Mouse (Mus musculus) hindbrain, embryonic 11.5 days (tissue): ENCODE results near the gene Rsf1. TPM values are rescaled to one million over a fixed set of nuclear protein-coding genes. Genes with fewer than 3 reads are reported as not detected.

Experiments used
- ATAC-seq: fragments of 200-750 bp; cut with Nextera tagmentation; 2 replicates; pipeline ENCODE4 v1.8.0; 2017; ENCODE audit warnings: mild to moderate bottlenecking, moderate TSS enrichment, moderate library complexity; ENCODE audit not compliant: low FRiP score
- DNase-seq: peaks from one replicate; pipeline ENCODE4 v3.0.0-alpha.2; 2015; ENCODE audit warnings: low spot score
- H3K27ac ChIP-seq: fragments of 300-500 bp; sonication (generic); 2 replicates; pipeline ENCODE4 v1.5.1; 2014; ENCODE audit warnings: mild to moderate bottlenecking, low read depth, low read length
- H3K27me3 ChIP-seq: fragments of 300-500 bp; sonication (generic); 2 replicates; pipeline ENCODE4 v1.6.1; 2014; ENCODE audit warnings: mild to moderate bottlenecking, low read length, moderate library complexity, mixed read lengths; ENCODE audit not compliant: control insufficient read depth, insufficient read depth
- H3K36me3 ChIP-seq: fragments of 300-500 bp; sonication (generic); 2 replicates; pipeline ENCODE4 v1.6.1; 2014; ENCODE audit warnings: mild to moderate bottlenecking, low read length, moderate library complexity, mixed read lengths; ENCODE audit not compliant: control insufficient read depth, insufficient read depth
- H3K4me1 ChIP-seq: fragments of 300-500 bp; sonication (generic); replicated peaks from 2 replicates; pipeline ENCODE4 v1.6.1; 2014; ENCODE audit warnings: low read length, mixed read lengths; ENCODE audit not compliant: control insufficient read depth, insufficient read depth
- H3K4me2 ChIP-seq: fragments of 300-500 bp; sonication (generic); replicated peaks from 2 replicates; pipeline ENCODE4 v1.6.1; 2014; ENCODE audit warnings: mild to moderate bottlenecking, low read depth, low read length
- H3K4me3 ChIP-seq: fragments of 300-500 bp; sonication (generic); 2 replicates; pipeline ENCODE4 v1.5.1; 2014; ENCODE audit warnings: low read depth, low read length
- H3K9ac ChIP-seq: fragments of 300-500 bp; sonication (generic); 2 replicates; pipeline ENCODE4 v1.6.1; 2014; ENCODE audit warnings: low read depth, low read length
- H3K9me3 ChIP-seq: fragments of 300-500 bp; sonication (generic); 2 replicates; pipeline ENCODE4 v1.6.1; 2016; ENCODE audit warnings: low read length; ENCODE audit not compliant: control insufficient read depth
- WGBS: fragments of 180-500 bp; shearing (Covaris S2); extraction: QIAGEN DNeasy Blood & Tissue Kit; methylation state at CpG from one replicate; pipeline ENCODE4 v1.1.7; 2014; 5-methylcytosine and 5-hydroxymethylcytosine counted together
- polyA plus RNA-seq: library from polyadenylated mRNA; unstranded; fragments of >200 nt; fragmentation: Nextera tagmentation; extraction: Ambion mirVana; gene quantifications from 2 replicates; pipeline ENCODE4 v1.2.1, GENCODE M21; 2014

The Rsf1 gene
- polyA plus RNA-seq, 1 experiment from 2014 or later: 29.5 TPM

DNA sequence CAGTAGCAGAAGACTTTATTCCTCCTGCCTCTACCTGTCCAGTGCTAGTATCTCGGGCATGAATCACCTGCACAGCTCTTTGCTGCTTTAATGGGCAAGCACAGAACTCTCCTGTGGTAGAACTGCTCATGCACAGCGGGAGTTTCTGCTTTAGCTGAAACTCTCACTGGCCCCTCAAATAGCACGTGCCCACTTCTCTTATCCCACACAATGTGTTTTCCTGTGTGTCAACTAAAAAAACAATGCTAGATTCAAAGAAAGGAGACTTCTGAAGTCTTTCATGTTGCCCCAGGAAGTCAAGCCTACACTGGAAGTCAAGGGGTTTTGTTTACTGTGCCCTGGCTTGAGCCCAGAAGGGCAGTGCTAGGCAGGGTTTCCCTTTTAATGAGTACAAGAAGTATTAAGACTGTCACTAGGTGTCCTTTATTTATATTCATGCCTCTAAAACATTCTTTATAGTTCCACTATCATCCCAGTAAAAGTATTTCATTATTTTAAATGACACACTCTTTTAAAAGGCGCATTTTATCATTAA lies 156.3 kb downstream of the Rsf1 start:
- H3K36me3 ChIP-seq: no peaks in the 10 kb centered on the region
- 29% methylated on average over 4 of the region's 4 CpGs for WGBS
- no peak overlapping the region; the same call in 1 of the 2 replicates for H3K4me2 ChIP-seq

GRCm38 (mm10) chr7:97737256-97737637 lies 157.6 kb downstream of the Rsf1 start:
- H3K4me3 ChIP-seq: peak overlapping the region; percentile 48
- 7% methylated on average over 12 of the region's 12 CpGs for WGBS
- H3K4me1 ChIP-seq: 0 out of 2 replicates have a peak, but pooled peaks cover 2% of the 10 kb centered on the region

More for the DNA sequence above, 156.3 kb downstream of the Rsf1 start:
- ATAC-seq (no peak), DNase-seq (no peak)
- no peak overlapping the region for H3K9ac ChIP-seq
- H3K4me1 ChIP-seq: 0 out of 2 replicates have a peak, but pooled peaks cover 2% of the 10 kb centered on the region
- no peak overlapping the region for H3K4me3 ChIP-seq
- H3K27ac ChIP-seq: no peak overlapping the region
- no peaks in the 10 kb centered on the region for H3K9me3 ChIP-seq
- no peaks in the 10 kb centered on the region for H3K27me3 ChIP-seq

GRCm38 (mm10) chr7:97737638-97738456 lies 158.2 kb downstream of the Rsf1 start, which contains the start of gene Aqp11:
Gene Aqp11, minus strand, starts transcription at chr7:97738289.
- WGBS: under 1% methylated on average over 54 of the region's 64 CpGs
- H3K4me1 ChIP-seq: 0 out of 2 replicates have a peak, but pooled peaks cover 2% of the 10 kb centered on the region
- H3K36me3 ChIP-seq: no peaks in the 10 kb centered on the region
- H3K9ac ChIP-seq: peak within 1 kb of the TSS; percentile 52
- ATAC-seq (peak; percentile 97), DNase-seq (peak; percentile 89)
- no peak within 1 kb of the TSS for H3K27ac ChIP-seq
- peak within 1 kb of the TSS; percentile 94 for H3K4me2 ChIP-seq
- H3K27me3 ChIP-seq: no peaks in the 10 kb centered on the region
- no peaks in the 10 kb centered on the region for H3K9me3 ChIP-seq
- H3K4me3 ChIP-seq: peak within 1 kb of the TSS; percentile 48

More at GRCm38 (mm10) chr7:97737256-97737637, 157.6 kb downstream of the Rsf1 start:
- Histone ChIP-seq H3K36me3 (no peaks in the 10 kb centered on the region), H3K9ac (peak overlapping the region; percentile 52), H3K27ac (no peak overlapping the region), H3K4me2 (peak overlapping the region; percentile 94), H3K27me3 (no peaks in the 10 kb centered on the region), H3K9me3 (no peaks in the 10 kb centered on the region)
- DNase-seq (no peak), ATAC-seq (no peak)

- 0 out of 2 replicates have a peak, but pooled peaks cover 2% of the 10 kb centered on the region for H3K4me1 ChIP-seq
These were observed 161.3 kb downstream of the Rsf1 start for GRCm38 (mm10) chr7:97740948-97741347.

GRCm38 (mm10) chr7:97741756-97742291 lies 162.1 kb downstream of the Rsf1 start:
- Histone ChIP-seq H3K27me3 (no peaks in the 10 kb centered on the region), H3K4me3 (no peak overlapping the region), H3K4me1 (0 out of 2 replicates have a peak, but pooled peaks cover 2% of the 10 kb centered on the region), H3K9ac (no peak overlapping the region), H3K36me3 (no peaks in the 10 kb centered on the region), H3K27ac (no peak overlapping the region), H3K9me3 (no peaks in the 10 kb centered on the region), H3K4me2 (no peak overlapping the region)
- 24% methylated on average over 1 of the region's 1 CpGs for WGBS
- ATAC-seq: no peak
- no peak for DNase-seq

More at GRCm38 (mm10) chr7:97740948-97741347, 161.3 kb downstream of the Rsf1 start:
- no peaks in the 10 kb centered on the region for H3K9me3 ChIP-seq
- no peak overlapping the region for H3K4me3 ChIP-seq
- H3K36me3 ChIP-seq: no peaks in the 10 kb centered on the region
- no peaks in the 10 kb centered on the region for H3K27me3 ChIP-seq
- ATAC-seq (no peak), DNase-seq (no peak)
- H3K4me2 ChIP-seq: no peak overlapping the region
- no peak overlapping the region for H3K27ac ChIP-seq
- H3K9ac ChIP-seq: no peak overlapping the region
- WGBS: 52% methylated on average over 10 of the region's 10 CpGs

Other genes starting within 250 kb of the Rsf1 start
- 2.7 and 2.9 TPM in 2 replicates for gene Usp35, start 247.9 kb upstream of the Rsf1 start, polyA plus RNA-seq
- 6.1 and 6.8 TPM in 2 replicates for gene Kctd21, start 247.6 kb upstream of the Rsf1 start, polyA plus RNA-seq
- 31.9 and 33.3 TPM in 2 replicates for gene Alg8, start 208.3 kb upstream of the Rsf1 start, polyA plus RNA-seq
- gene Ndufc2, start 179.9 kb upstream of the Rsf1 start, polyA plus RNA-seq: 344 and 352 TPM in 2 replicates
- gene Thrsp, start 162.2 kb upstream of the Rsf1 start, polyA plus RNA-seq: 0.17 and 0.35 TPM in 2 replicates
- gene Kctd14, start 128.6 kb upstream of the Rsf1 start, polyA plus RNA-seq: 0.46 and 0.85 TPM in 2 replicates
- gene Ints4, start 98.9 kb upstream of the Rsf1 start, polyA plus RNA-seq: 64.8 and 66.3 TPM in 2 replicates
- gene Aamdc, start 392 bp upstream of the Rsf1 start, polyA plus RNA-seq: 38.7 and 39.7 TPM in 2 replicates
- gene Clns1a, start 116.7 kb downstream of the Rsf1 start, polyA plus RNA-seq: 256 and 272 TPM in 2 replicates
- 4.2 and 6.3 TPM in 2 replicates for gene Aqp11, start 158.4 kb downstream of the Rsf1 start, polyA plus RNA-seq
- gene Pak1, start 208.7 kb downstream of the Rsf1 start, polyA plus RNA-seq: 88.8 and 104 TPM in 2 replicates